Mouse (Mus musculus) small intestine, adult 2 months (tissue): Measurements from ENCODE around the gene Sh3pxd2a.

ENCODE experiments used
- CTCF ChIP-seq: fragments of 200-500 bp; IDR thresholded peaks from 2 replicates; pipeline ENCODE4 v1.5.1; 2012; ENCODE audit warnings: low read depth, mild to moderate bottlenecking, control low read depth, inconsistent platforms, low read length, moderate library complexity, mixed read lengths; ENCODE audit not compliant: insufficient replicate concordance, insufficient read length; ENCODE audit errors: extremely low read depth
- POLR2A ChIP-seq: fragments of 200-500 bp; IDR thresholded peaks from 2 replicates; pipeline ENCODE4 v1.6.1; 2012; ENCODE audit warnings: low read depth, mild to moderate bottlenecking, control low read depth, inconsistent platforms, low read length, moderate library complexity

DNA sequence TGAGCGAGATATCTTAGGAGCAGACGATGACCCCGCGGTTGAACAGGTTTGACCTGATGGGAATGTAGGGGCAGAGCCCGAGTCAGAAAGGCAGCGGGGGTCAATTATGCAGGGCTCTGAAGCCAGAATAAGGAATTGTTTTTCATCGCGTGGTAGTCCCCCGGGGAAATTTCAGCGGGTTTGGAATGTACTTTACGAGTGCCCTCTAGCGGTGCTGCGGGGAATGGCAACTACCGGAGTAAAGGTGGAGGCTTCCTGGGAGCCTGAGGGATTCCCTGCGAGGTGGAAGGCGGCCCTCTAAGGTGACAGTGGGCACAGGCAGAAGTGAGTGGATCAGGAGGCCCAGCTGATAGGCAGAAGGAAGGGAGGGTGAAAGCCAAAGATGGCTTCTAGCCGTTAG lies 125.0 kb downstream of the Sh3pxd2a start:
- TF ChIP-seq CTCF (peak; percentile 98; the same call in 1 of the 2 replicates), POLR2A (no peak)
